Mouse (Mus musculus) ovary, adult 10 weeks (tissue): ENCODE data around the gene Rhbg. TPM values are rescaled to one million over a fixed set of nuclear protein-coding genes. Genes with fewer than 3 reads are reported as not detected.

Experiments
- polyA plus RNA-seq: library from polyadenylated mRNA; stranded (reverse); fragments of 350-450 nt; fragmentation: Illumina TruSeq; extraction: RNeasy Lipid Tissue Mini Kit (QIAGEN cat#74804); gene quantifications from one replicate; pipeline ENCODE4 v1.2.3, GENCODE M21; 2014

Rhbg gene
- polyA plus RNA-seq = not detected

GRCm38 (mm10) chr3:88254268-88254926 lies at the start of gene Rhbg:
Gene Rhbg (minus strand): TSS chr3:88254709.

GRCm38 (mm10) chr3:88296561-88297318 lies 42.2 kb upstream of the Rhbg start, which contains the start of the genes Tsacc and Cct3:
Gene Tsacc (minus strand): TSS chr3:88296999.
Gene Cct3 (plus strand): TSS chr3:88297116.

GRCm38 (mm10) chr3:88287110-88287509 lies 32.6 kb upstream of the Rhbg start, which contains the start of gene Gm38392:
Gene Gm38392 (minus strand): TSS chr3:88287210.

Other genes starting within 250 kb of the Rhbg start
- not detected for gene Hapln2, start 227.1 kb downstream of the Rhbg start, polyA plus RNA-seq
- gene Gpatch4, start 211.6 kb downstream of the Rhbg start, polyA plus RNA-seq = 8.7 TPM
- gene Naxe, start 196.2 kb downstream of the Rhbg start, polyA plus RNA-seq = 23.3 TPM
- not detected for gene Ttc24, start 176.4 kb downstream of the Rhbg start, polyA plus RNA-seq
- 0.88 TPM for gene Iqgap3, start 172.7 kb downstream of the Rhbg start, polyA plus RNA-seq
- gene Mef2d, start 112.3 kb downstream of the Rhbg start, polyA plus RNA-seq = 12.0 TPM
- gene Gm38392, start 32.5 kb upstream of the Rhbg start, polyA plus RNA-seq = not detected
- gene Tsacc, start 42.3 kb upstream of the Rhbg start, polyA plus RNA-seq = 6.1 TPM
- gene Cct3, start 42.4 kb upstream of the Rhbg start, polyA plus RNA-seq = 183 TPM
- gene Glmp, start 70.3 kb upstream of the Rhbg start, polyA plus RNA-seq = 1.7 TPM
- not detected for gene Tmem79, start 81.4 kb upstream of the Rhbg start, polyA plus RNA-seq
- gene Smg5, start 81.6 kb upstream of the Rhbg start, polyA plus RNA-seq = 22.4 TPM
- 1.00 TPM for gene Paqr6, start 109.9 kb upstream of the Rhbg start, polyA plus RNA-seq
- gene Bglap3, start 118.0 kb upstream of the Rhbg start, polyA plus RNA-seq = not detected
- not detected for gene Bglap2, start 124.0 kb upstream of the Rhbg start, polyA plus RNA-seq
- gene Bglap, start 129.8 kb upstream of the Rhbg start, polyA plus RNA-seq = not detected
- 5.2 TPM for gene Pmf1, start 155.6 kb upstream of the Rhbg start, polyA plus RNA-seq
- 11.5 TPM for gene Slc25a44, start 170.4 kb upstream of the Rhbg start, polyA plus RNA-seq
- gene Sema4a, start 206.5 kb upstream of the Rhbg start, polyA plus RNA-seq = 4.3 TPM